Comparison of ENCODE assay signal across 8 mouse cellular contexts in the genomic region with DNA sequence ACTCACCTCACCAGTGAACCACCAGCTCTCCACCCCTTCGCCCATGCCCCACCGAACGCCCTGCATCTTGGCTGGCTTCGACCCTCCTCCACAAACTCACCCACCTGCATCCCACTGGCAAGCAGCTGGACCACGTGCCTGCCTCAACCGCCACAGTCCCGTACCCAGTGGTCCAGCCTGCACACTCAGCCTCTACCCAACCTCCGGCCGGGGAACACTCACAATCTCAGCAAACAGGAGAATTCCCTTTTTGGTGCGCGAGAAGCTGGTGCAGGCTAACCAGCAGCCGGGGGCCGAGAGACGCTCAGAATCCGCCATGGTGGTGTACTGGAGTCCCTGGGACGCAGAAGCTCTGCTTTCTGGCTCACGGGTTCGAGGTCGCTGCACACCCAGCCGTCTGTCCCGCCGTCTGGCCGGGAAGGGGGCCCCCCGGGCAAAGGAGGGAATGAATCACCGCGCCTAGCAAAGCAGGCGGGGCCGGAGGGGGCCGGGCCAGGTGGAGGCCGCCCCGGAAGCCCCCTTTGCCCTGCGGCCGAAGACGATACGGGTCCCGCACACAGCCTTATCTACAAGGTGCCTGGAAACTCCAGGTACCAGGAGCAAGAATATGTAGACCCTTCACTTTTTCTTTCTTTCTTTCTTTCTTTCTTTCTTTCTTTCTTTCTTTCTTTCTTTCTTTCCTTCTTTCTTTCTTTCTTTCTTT. TPM values are rescaled to one million over a fixed set of nuclear protein-coding genes. Genes with fewer than 3 reads are reported as not detected.
DNase-seq lines count a peak whose midpoint lies in the region; ATAC-seq and TF ChIP-seq lines count a peak whose summit lies in the region.

A gene (minus strand): TSS at position 470 of the 703 bp plus-strand sequence.

- no peak for TF ChIP-seq POLR2A in cerebellum, adult 2 months (IDR thresholded peaks at IDR 0.05; ENCODE audit: borderline replicate concordance, insufficient read depth, low read length)

- ATAC-seq in forebrain, embryonic 11.5 days (replicated peaks; ENCODE audit: low FRiP score), result peak; percentile 57
- ATAC-seq in limb, embryonic 11.5 days (ENCODE audit: insufficient number of reproducible peaks, low FRiP score, low TSS enrichment, low read depth), result peak; percentile 15; the same call in 1 of the 2 replicates
- peak; percentile 64 for ATAC-seq in midbrain, embryonic 13.5 days

- H3K4me1 ChIP-seq in cerebellum, adult 2 months (ENCODE audit: control insufficient read depth, insufficient read depth, low read length), result peaks cover 3% of the 10 kb centered on the region
- no peaks in the 10 kb centered on the region for H3K4me1 ChIP-seq in forebrain, embryonic 11.5 days (replicated peaks; ENCODE audit: control insufficient read depth, insufficient read depth, low read length)
- no peaks in the 10 kb centered on the region for H3K4me1 ChIP-seq in limb, embryonic 11.5 days (ENCODE audit: control insufficient read depth, insufficient read depth, low read length)
- 0 out of 2 replicates have a peak, but pooled peaks cover 4% of the 10 kb centered on the region for H3K4me1 ChIP-seq in midbrain, embryonic 13.5 days (replicated peaks)

- H3K4me2 ChIP-seq in forebrain, embryonic 11.5 days (ENCODE audit: low read depth, low read length, severe bottlenecking), result peak within 1 kb of the TSS; percentile 51
- peak within 1 kb of the TSS; percentile 56 for H3K4me2 ChIP-seq in limb, embryonic 11.5 days (ENCODE audit: low read depth, severe bottlenecking)
- H3K4me2 ChIP-seq in midbrain, embryonic 13.5 days (replicated peaks), result peak within 1 kb of the TSS; percentile 52

- H3K4me3 ChIP-seq in cerebellum, adult 2 months (replicated peaks; ENCODE audit: insufficient read depth, low read depth, low read length), result peak within 1 kb of the TSS; percentile 58
- peak within 1 kb of the TSS; percentile 40 for H3K4me3 ChIP-seq in forebrain, embryonic 11.5 days (ENCODE audit: low read depth, low read length)
- H3K4me3 ChIP-seq in limb, embryonic 11.5 days (ENCODE audit: low read depth, low read length), result peak within 1 kb of the TSS; percentile 42
- H3K4me3 ChIP-seq in midbrain, embryonic 13.5 days (replicated peaks), result peak within 1 kb of the TSS; percentile 36

- 14% methylated on average over 36 of the region's 36 CpGs for WGBS in cerebellum, adult 2 months
- WGBS in forebrain, embryonic 11.5 days, result 18% methylated on average over 35 of the region's 36 CpGs
- 19% methylated on average over 25 of the region's 36 CpGs for WGBS in limb, embryonic 11.5 days
- 24% methylated on average over 33 of the region's 36 CpGs for WGBS in midbrain, embryonic 13.5 days

- H3K9ac ChIP-seq in forebrain, embryonic 11.5 days (ENCODE audit: low read length), result peak within 1 kb of the TSS; percentile 48
- peak within 1 kb of the TSS; percentile 28 for H3K9ac ChIP-seq in limb, embryonic 11.5 days (ENCODE audit: low read length)
- peak within 1 kb of the TSS; percentile 46 for H3K9ac ChIP-seq in midbrain, embryonic 13.5 days (replicated peaks)

- intact Hi-C loops in heart, postnatal 25 days (cut with DNase I), result no loop called here

- H3K27me3 ChIP-seq in cerebellum, adult 2 months (ENCODE audit: control insufficient read depth, insufficient read depth, low read length), result no peaks in the 10 kb centered on the region
- no peaks in the 10 kb centered on the region for H3K27me3 ChIP-seq in forebrain, embryonic 11.5 days (ENCODE audit: control insufficient read depth, insufficient read depth, low read length)
- no peaks in the 10 kb centered on the region for H3K27me3 ChIP-seq in limb, embryonic 11.5 days (ENCODE audit: control insufficient read depth, insufficient read depth, low read length)
- 0 out of 2 replicates have a peak, but pooled peaks cover 2% of the 10 kb centered on the region for H3K27me3 ChIP-seq in midbrain, embryonic 13.5 days

- no peak within 1 kb of the TSS; the same call in none of the 2 replicates for H3K27ac ChIP-seq in cerebellum, adult 2 months (ENCODE audit: insufficient read depth, low read length)
- 0 out of 2 replicates have a peak within 1 kb of the TSS, but pooled peaks have one; percentile 6 for H3K27ac ChIP-seq in forebrain, embryonic 11.5 days (ENCODE audit: low read depth, low read length)
- no peak within 1 kb of the TSS for H3K27ac ChIP-seq in limb, embryonic 11.5 days (replicated peaks; ENCODE audit: low read depth, low read length)
- H3K27ac ChIP-seq in midbrain, embryonic 13.5 days, result no peak within 1 kb of the TSS

- H3K36me3 ChIP-seq in forebrain, embryonic 11.5 days (ENCODE audit: control insufficient read depth, insufficient read depth, low read length), result no peaks in the 10 kb centered on the region
- no peaks in the 10 kb centered on the region for H3K36me3 ChIP-seq in limb, embryonic 11.5 days (ENCODE audit: control insufficient read depth, insufficient read depth, low read length)
- H3K36me3 ChIP-seq in midbrain, embryonic 13.5 days, result no peaks in the 10 kb centered on the region

- no peak for TF ChIP-seq CTCF in cerebellum, adult 2 months (IDR thresholded peaks at IDR 0.05; ENCODE audit: borderline replicate concordance, insufficient read depth, low read depth, low read length)

- no peaks in the 10 kb centered on the region for H3K9me3 ChIP-seq in forebrain, embryonic 11.5 days (ENCODE audit: control insufficient read depth, low read length)
- no peaks in the 10 kb centered on the region; the same call in 1 of the 2 replicates for H3K9me3 ChIP-seq in limb, embryonic 11.5 days (ENCODE audit: control insufficient read depth, low read length)
- H3K9me3 ChIP-seq in midbrain, embryonic 13.5 days, result no peaks in the 10 kb centered on the region

- DNase-seq in cerebellum, adult 2 months, result peak in 1 of 2 experiments; percentile 23
- DNase-seq in cerebellum, adult 18-20 months, result no peak
- peak; percentile 20 for DNase-seq in adipocyte (ENCODE audit: low spot score)
- DNase-seq in forebrain, embryonic 11.5 days (ENCODE audit: low spot score), result peak; percentile 57
- DNase-seq in heart, postnatal 25 days (ENCODE audit: low spot score), result no peak
- peak; percentile 48 for DNase-seq in limb, embryonic 11.5 days (ENCODE audit: low spot score)
- DNase-seq in urinary bladder, adult 2 months (ENCODE audit: low spot score), result peak; percentile 47

RNA-seq across cellular contexts. Expression of the gene that starts here (rescaled TPM):
- 5.2 and 6.5 TPM in 2 replicates for polyA plus RNA-seq in cerebellum, adult 2 months (2012; rRNA removed)
- polyA plus RNA-seq in forebrain, embryonic 11.5 days (2014; fragmentation: Nextera tagmentation; extraction: Ambion mirVana), result 54.0 and 64.5 TPM in 2 replicates
- 10 to 100 TPM; 41.6 to 54.1 TPM for total RNA-seq in heart, postnatal 25 days (2021)
- polyA plus RNA-seq in limb, embryonic 11.5 days (2014; fragmentation: Nextera tagmentation; extraction: Ambion mirVana), result 78.1 and 81.0 TPM in 2 replicates
- 20.3 and 22.2 TPM in 2 replicates for polyA plus RNA-seq in midbrain, embryonic 13.5 days (2015; fragmentation: Nextera tagmentation; extraction: Ambion mirVana)
- 233 and 234 TPM in 2 replicates for polyA plus RNA-seq in urinary bladder, adult 2 months (2012; rRNA removed)

Comparison
In these comparisons a context has a peak if more than half of its experiments do, and no peak if none do; other contexts are left out.
1. DNase-seq: peak in adipocyte (single experiment), forebrain, embryonic 11.5 days (single experiment), limb, embryonic 11.5 days (single experiment) and urinary bladder, adult 2 months (single experiment); none in cerebellum, adult 18-20 months (0 of 2) and heart, postnatal 25 days (single experiment).
2. Peak in every context shown above with its lines, with median percentiles within 50 percentile points of each other: H3K4me3 ChIP-seq, ATAC-seq, H3K4me2 ChIP-seq and H3K9ac ChIP-seq.